Mouse (Mus musculus): Measurements from ENCODE around the gene Ano2. TPM values are rescaled to one million over a fixed set of nuclear protein-coding genes. Genes with fewer than 3 reads are reported as not detected.

The Ano2 gene
- polyA plus RNA-seq, 1 experiment = not detected

DNA sequence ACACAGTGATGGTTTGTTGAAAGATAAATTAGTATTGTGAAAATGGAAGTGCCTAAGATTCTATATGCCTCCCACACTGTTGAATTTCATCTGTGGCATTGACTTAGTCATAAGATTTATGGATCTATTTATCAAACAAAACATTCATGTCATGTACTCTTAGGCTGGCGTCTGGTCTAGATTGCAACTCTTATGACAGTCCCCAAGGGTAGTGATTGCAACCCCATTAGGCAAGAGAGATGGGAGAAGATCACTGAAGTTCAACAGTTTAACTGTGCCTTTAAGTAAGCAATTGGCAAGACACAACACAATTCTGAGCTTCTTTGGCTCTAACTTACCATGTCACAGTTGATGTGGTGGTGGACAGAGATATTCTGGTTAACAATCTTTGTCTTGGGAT lies 36.8 kb upstream of the Ano2 start:
- TF ChIP-seq MYOD1 (IDR thresholded peaks at IDR 0.05; ENCODE audit: control insufficient read depth, insufficient read length, low read depth) = no peak
- no peak for TF ChIP-seq MYOG (IDR thresholded peaks at IDR 0.05; ENCODE audit: control insufficient read depth, extremely low read depth, insufficient read length)
- no peak for TF ChIP-seq CTCF (IDR thresholded peaks at IDR 0.05; ENCODE audit: control insufficient read depth, insufficient read depth, insufficient read length)
- no peak for TF ChIP-seq USF1 (IDR thresholded peaks at IDR 0.05; ENCODE audit: low read depth)
- TF ChIP-seq FOSL1 (IDR thresholded peaks at IDR 0.05; ENCODE audit: insufficient read depth, low read length, poor library complexity, severe bottlenecking) = no peak
- no peak for TF ChIP-seq MAX (IDR thresholded peaks at IDR 0.05)
- TF ChIP-seq CEBPB (IDR thresholded peaks at IDR 0.05; ENCODE audit: low read depth) = no peak
- Histone ChIP-seq H3K36me3 (ENCODE audit: control insufficient read depth, insufficient read depth) (no peaks in the 10 kb centered on the region), H3K4me3 (ENCODE audit: insufficient read depth, poor library complexity, severe bottlenecking) (no peak overlapping the region), H3K79me3 (ENCODE audit: low read depth) (no peaks in the 10 kb centered on the region), H3K79me2 (ENCODE audit: control insufficient read depth, insufficient read depth) (no peaks in the 10 kb centered on the region), H3K27me3 (ENCODE audit: control insufficient read depth, insufficient read depth, insufficient read length) (peaks cover 70% of the 10 kb centered on the region), H3ac (ENCODE audit: control insufficient read depth, insufficient read length, low read depth) (no peak overlapping the region)

DNA sequence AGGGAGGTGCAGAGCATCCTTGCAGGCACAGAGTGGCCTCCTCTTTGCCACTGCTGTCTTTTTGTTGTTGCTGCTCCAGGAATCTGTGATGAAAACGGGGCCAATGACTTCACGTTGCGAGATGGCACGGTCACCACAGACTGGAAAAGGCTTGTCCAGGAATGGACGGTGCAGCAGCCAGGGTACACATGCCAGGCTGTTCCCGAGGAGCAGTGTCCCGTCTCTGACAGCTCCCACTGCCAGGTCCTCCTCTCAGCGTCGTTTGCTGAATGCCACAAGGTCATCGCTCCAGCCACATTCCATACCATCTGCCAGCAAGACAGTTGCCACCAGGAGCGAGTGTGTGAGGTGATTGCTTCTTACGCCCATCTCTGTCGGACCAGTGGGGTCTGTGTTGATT lies 33.3 kb upstream of the Ano2 start:
- Histone ChIP-seq H3K79me3 (ENCODE audit: low read depth) (no peaks in the 10 kb centered on the region), H3K36me3 (ENCODE audit: control insufficient read depth, insufficient read depth) (no peaks in the 10 kb centered on the region), H3K4me3 (ENCODE audit: insufficient read depth, poor library complexity, severe bottlenecking) (no peak overlapping the region), H3ac (ENCODE audit: control insufficient read depth, insufficient read length, low read depth) (no peak overlapping the region), H3K79me2 (ENCODE audit: control insufficient read depth, insufficient read depth) (no peaks in the 10 kb centered on the region), H3K27me3 (ENCODE audit: control insufficient read depth, insufficient read depth, insufficient read length) (peaks cover 61% of the 10 kb centered on the region)
- TF ChIP-seq FOSL1 (IDR thresholded peaks at IDR 0.05; ENCODE audit: insufficient read depth, low read length, poor library complexity, severe bottlenecking) = no peak
- TF ChIP-seq MYOD1 (IDR thresholded peaks at IDR 0.05; ENCODE audit: control insufficient read depth, insufficient read length, low read depth) = no peak
- no peak for TF ChIP-seq MAX (IDR thresholded peaks at IDR 0.05)
- TF ChIP-seq CEBPB (IDR thresholded peaks at IDR 0.05; ENCODE audit: low read depth) = no peak
- TF ChIP-seq MYOG (IDR thresholded peaks at IDR 0.05; ENCODE audit: control insufficient read depth, extremely low read depth, insufficient read length) = no peak
- TF ChIP-seq CTCF (IDR thresholded peaks at IDR 0.05; ENCODE audit: control insufficient read depth, insufficient read depth, insufficient read length) = no peak
- no peak for TF ChIP-seq USF1 (IDR thresholded peaks at IDR 0.05; ENCODE audit: low read depth)

GRCm38 (mm10) chr6:125657966-125658365 lies 32.3 kb upstream of the Ano2 start:
- no peak overlapping the region for H3ac ChIP-seq (ENCODE audit: control insufficient read depth, insufficient read length, low read depth)
- H3K36me3 ChIP-seq (ENCODE audit: control insufficient read depth, insufficient read depth) = no peaks in the 10 kb centered on the region
- H3K79me2 ChIP-seq (ENCODE audit: control insufficient read depth, insufficient read depth) = no peaks in the 10 kb centered on the region
- no peak overlapping the region for H3K4me3 ChIP-seq (ENCODE audit: insufficient read depth, poor library complexity, severe bottlenecking)
- TF ChIP-seq CEBPB (IDR thresholded peaks at IDR 0.05; ENCODE audit: low read depth) (no peak), MAX (IDR thresholded peaks at IDR 0.05) (no peak), CTCF (IDR thresholded peaks at IDR 0.05; ENCODE audit: control insufficient read depth, insufficient read depth, insufficient read length) (no peak), USF1 (IDR thresholded peaks at IDR 0.05; ENCODE audit: low read depth) (no peak), MYOD1 (IDR thresholded peaks at IDR 0.05; ENCODE audit: control insufficient read depth, insufficient read length, low read depth) (no peak), MYOG (IDR thresholded peaks at IDR 0.05; ENCODE audit: control insufficient read depth, extremely low read depth, insufficient read length) (no peak), FOSL1 (IDR thresholded peaks at IDR 0.05; ENCODE audit: insufficient read depth, low read length, poor library complexity, severe bottlenecking) (no peak)
- H3K79me3 ChIP-seq (ENCODE audit: low read depth) = no peaks in the 10 kb centered on the region
- peaks cover 61% of the 10 kb centered on the region for H3K27me3 ChIP-seq (ENCODE audit: control insufficient read depth, insufficient read depth, insufficient read length)

GRCm38 (mm10) chr6:125661106-125661877 lies 28.9 kb upstream of the Ano2 start:
- Histone ChIP-seq H3K36me3 (ENCODE audit: control insufficient read depth, insufficient read depth) (no peaks in the 10 kb centered on the region), H3K79me3 (ENCODE audit: low read depth) (no peaks in the 10 kb centered on the region), H3K27me3 (ENCODE audit: control insufficient read depth, insufficient read depth, insufficient read length) (peaks cover 57% of the 10 kb centered on the region), H3K4me3 (ENCODE audit: insufficient read depth, poor library complexity, severe bottlenecking) (no peak overlapping the region), H3ac (ENCODE audit: control insufficient read depth, insufficient read length, low read depth) (no peak overlapping the region), H3K79me2 (ENCODE audit: control insufficient read depth, insufficient read depth) (no peaks in the 10 kb centered on the region)
- TF ChIP-seq CTCF (IDR thresholded peaks at IDR 0.05; ENCODE audit: control insufficient read depth, insufficient read depth, insufficient read length) (peak; percentile 89), MYOG (IDR thresholded peaks at IDR 0.05; ENCODE audit: control insufficient read depth, extremely low read depth, insufficient read length) (no peak)

GRCm38 (mm10) chr6:125663906-125664305 lies 26.3 kb upstream of the Ano2 start:
- H3K27me3 ChIP-seq (ENCODE audit: control insufficient read depth, insufficient read depth, insufficient read length) = peaks cover 38% of the 10 kb centered on the region
- no peaks in the 10 kb centered on the region for H3K79me3 ChIP-seq (ENCODE audit: low read depth)
- no peaks in the 10 kb centered on the region for H3K36me3 ChIP-seq (ENCODE audit: control insufficient read depth, insufficient read depth)
- H3K4me3 ChIP-seq (ENCODE audit: insufficient read depth, poor library complexity, severe bottlenecking) = no peak overlapping the region
- no peaks in the 10 kb centered on the region for H3K79me2 ChIP-seq (ENCODE audit: control insufficient read depth, insufficient read depth)
- no peak overlapping the region for H3ac ChIP-seq (ENCODE audit: control insufficient read depth, insufficient read length, low read depth)
- no peak for TF ChIP-seq USF1 (IDR thresholded peaks at IDR 0.05; ENCODE audit: low read depth)
- no peak for TF ChIP-seq FOSL1 (IDR thresholded peaks at IDR 0.05; ENCODE audit: insufficient read depth, low read length, poor library complexity, severe bottlenecking)
- no peak for TF ChIP-seq CEBPB (IDR thresholded peaks at IDR 0.05; ENCODE audit: low read depth)
- TF ChIP-seq CTCF (IDR thresholded peaks at IDR 0.05; ENCODE audit: control insufficient read depth, insufficient read depth, insufficient read length) = no peak
- no peak for TF ChIP-seq MYOG (IDR thresholded peaks at IDR 0.05; ENCODE audit: control insufficient read depth, extremely low read depth, insufficient read length)
- no peak for TF ChIP-seq MAX (IDR thresholded peaks at IDR 0.05)
- TF ChIP-seq MYOD1 (IDR thresholded peaks at IDR 0.05; ENCODE audit: control insufficient read depth, insufficient read length, low read depth) = no peak

Data from C2C12 (cell line).